Mouse (Mus musculus): ENCODE data around the gene Gfra4.

GRCm38 (mm10) chr2:131040854-131041825 is 1.7 kb downstream of the Gfra4 start:
- TF ChIP-seq CTCF (IDR thresholded peaks at IDR 0.05; ENCODE audit: low read depth, low read length) (no peak), POLR2A (IDR thresholded peaks at IDR 0.05; ENCODE audit: borderline replicate concordance, low read depth, low read length) (no peak)

All from bone marrow macrophage, adult 2 months (primary cell).